Mouse (Mus musculus): ENCODE results near the gene Mettl6. TPM values are rescaled to one million over a fixed set of nuclear protein-coding genes. Genes with fewer than 3 reads are reported as not detected.
A peak's percentile ranks its signal among the peaks of the same experiment; 100 is the strongest.

Gene Mettl6
- polyA plus RNA-seq, 1 experiment from 2014 or later: 38.7 TPM

DNA sequence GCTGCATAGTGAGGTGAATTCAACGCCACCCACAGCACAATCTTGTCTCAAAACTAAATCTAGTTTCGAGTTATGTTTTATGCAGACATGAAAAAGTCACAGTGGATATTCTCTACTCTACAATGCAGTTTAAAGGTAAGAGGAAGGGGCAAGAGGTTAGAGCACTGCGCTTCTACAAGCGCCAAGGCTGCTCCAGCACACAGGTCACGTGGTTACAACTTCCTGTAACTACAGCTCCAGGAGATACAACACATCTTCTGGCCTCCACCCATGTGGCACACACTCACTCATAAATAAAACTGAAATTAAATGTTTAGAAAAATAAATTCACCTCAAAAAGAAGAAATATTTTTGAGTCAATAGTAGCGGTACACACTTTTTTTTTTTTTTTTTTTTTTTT is 54.1 kb downstream of the Mettl6 start:
- Histone ChIP-seq H3K27me3 (replicated peaks) (peaks cover 16% of the 10 kb centered on the region; the same call in 1 of the 2 replicates), H3K36me3 (no peaks in the 10 kb centered on the region), H3K9ac (no peak overlapping the region), H3K4me2 (no peak overlapping the region), H3K4me3 (no peak overlapping the region), H3K9me3 (no peaks in the 10 kb centered on the region), H3K4me1 (peaks cover 25% of the 10 kb centered on the region), H3K27ac (replicated peaks) (no peak overlapping the region)
- 78% methylated on average over 6 of the region's 6 CpGs for WGBS
- ATAC-seq (ENCODE audit: extremely low read depth, insufficient number of reproducible peaks, low FRiP score, low TSS enrichment): no peak

DNA sequence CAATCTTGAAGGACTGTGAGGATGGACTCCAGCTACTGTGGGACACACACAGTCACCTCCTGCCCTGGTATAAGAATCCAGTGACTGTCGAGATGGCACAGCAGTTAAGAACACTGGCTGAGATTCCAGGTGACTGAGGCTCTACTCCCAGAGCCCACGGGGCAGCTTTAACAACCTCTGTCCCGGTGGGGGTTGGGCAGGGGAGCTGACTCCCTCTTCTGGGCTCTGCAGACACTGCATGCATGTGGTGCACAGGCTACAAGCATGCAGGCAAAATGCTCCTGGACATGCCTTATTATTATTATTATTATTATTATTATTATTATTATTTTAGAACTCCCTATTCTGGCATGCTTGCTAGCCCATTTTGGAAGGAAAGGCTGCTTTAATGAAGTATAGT is 54.6 kb downstream of the Mettl6 start:
- ATAC-seq (ENCODE audit: extremely low read depth, insufficient number of reproducible peaks, low FRiP score, low TSS enrichment): no peak
- 27% methylated on average over 3 of the region's 3 CpGs for WGBS

DNA sequence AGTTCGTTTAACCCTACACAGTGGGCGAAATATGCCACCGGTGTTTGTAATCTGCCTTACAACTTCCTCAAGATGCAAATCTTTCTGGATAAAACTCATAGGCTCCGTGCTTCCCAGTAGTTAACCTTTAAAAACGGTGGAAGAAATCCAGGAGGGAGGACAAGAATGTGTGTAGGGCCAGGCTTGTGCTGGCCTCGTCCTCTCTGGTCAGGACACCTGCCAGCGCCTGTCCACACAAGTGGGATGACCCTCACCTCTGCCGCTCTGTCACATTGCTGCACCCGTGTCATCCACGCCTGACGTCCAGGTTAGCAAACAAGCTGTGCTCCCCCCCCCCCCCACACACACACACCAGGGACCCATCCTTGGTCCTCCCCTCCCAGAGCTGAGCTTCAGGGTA is 55.6 kb downstream of the Mettl6 start:
- H3K27me3 ChIP-seq (replicated peaks): peaks cover 16% of the 10 kb centered on the region; the same call in 1 of the 2 replicates
- H3K9ac ChIP-seq: no peak overlapping the region

More for the DNA sequence above, 54.6 kb downstream of the Mettl6 start:
- Histone ChIP-seq H3K4me3 (no peak overlapping the region), H3K4me2 (no peak overlapping the region), H3K27ac (replicated peaks) (no peak overlapping the region), H3K9ac (no peak overlapping the region), H3K27me3 (replicated peaks) (peaks cover 16% of the 10 kb centered on the region; the same call in 1 of the 2 replicates), H3K36me3 (no peaks in the 10 kb centered on the region), H3K4me1 (peaks cover 23% of the 10 kb centered on the region), H3K9me3 (no peaks in the 10 kb centered on the region)

DNA sequence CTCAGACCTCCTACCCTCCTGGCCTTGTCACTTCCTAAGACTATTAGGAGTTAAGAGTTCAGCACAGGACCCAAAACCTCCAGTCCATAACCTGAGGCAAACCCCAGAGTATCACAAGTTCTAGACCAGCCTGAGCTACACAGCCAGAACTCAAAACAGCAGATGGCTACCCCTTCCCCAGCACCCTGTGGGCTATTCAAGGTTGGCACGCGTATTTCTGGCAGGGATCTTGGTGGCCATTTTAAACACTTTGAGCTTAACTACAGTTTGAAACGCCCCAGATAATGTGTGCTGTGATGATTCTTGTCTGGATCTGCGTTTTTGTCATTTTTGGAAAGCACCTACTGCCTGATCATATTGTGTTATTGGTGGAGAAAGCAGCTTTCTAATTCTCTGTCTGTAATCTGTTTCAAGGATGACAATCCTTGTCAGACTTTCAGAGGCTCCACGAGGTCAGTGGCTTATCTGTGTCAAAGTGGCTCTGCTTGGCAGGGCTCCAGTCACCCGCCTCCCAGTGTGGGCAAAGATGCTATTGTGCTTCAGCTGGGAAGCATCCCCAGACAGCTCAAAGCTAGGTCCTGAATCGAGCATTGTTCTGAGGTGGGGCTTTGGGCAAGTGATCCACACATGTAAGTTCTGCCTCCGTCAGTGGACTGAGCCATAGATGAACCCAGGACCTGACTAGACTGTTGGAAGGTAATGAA is 56.9 kb downstream of the Mettl6 start:
- Histone ChIP-seq H3K4me3 (no peak overlapping the region), H3K4me1 (peaks cover 37% of the 10 kb centered on the region), H3K36me3 (no peaks in the 10 kb centered on the region), H3K27me3 (replicated peaks) (peaks cover 16% of the 10 kb centered on the region; the same call in 1 of the 2 replicates), H3K27ac (replicated peaks) (no peak overlapping the region), H3K9ac (no peak overlapping the region), H3K4me2 (no peak overlapping the region), H3K9me3 (no peaks in the 10 kb centered on the region)
- no peak for ATAC-seq (ENCODE audit: extremely low read depth, insufficient number of reproducible peaks, low FRiP score, low TSS enrichment)
- 49% methylated on average over 8 of the region's 8 CpGs for WGBS

More for the DNA sequence above, 55.6 kb downstream of the Mettl6 start:
- Histone ChIP-seq H3K27ac (replicated peaks) (no peak overlapping the region), H3K4me1 (peaks cover 27% of the 10 kb centered on the region), H3K4me2 (no peak overlapping the region), H3K4me3 (no peak overlapping the region), H3K36me3 (no peaks in the 10 kb centered on the region), H3K9me3 (no peaks in the 10 kb centered on the region)
- ATAC-seq (ENCODE audit: extremely low read depth, insufficient number of reproducible peaks, low FRiP score, low TSS enrichment): no peak
- 70% methylated on average over 11 of the region's 11 CpGs for WGBS

DNA sequence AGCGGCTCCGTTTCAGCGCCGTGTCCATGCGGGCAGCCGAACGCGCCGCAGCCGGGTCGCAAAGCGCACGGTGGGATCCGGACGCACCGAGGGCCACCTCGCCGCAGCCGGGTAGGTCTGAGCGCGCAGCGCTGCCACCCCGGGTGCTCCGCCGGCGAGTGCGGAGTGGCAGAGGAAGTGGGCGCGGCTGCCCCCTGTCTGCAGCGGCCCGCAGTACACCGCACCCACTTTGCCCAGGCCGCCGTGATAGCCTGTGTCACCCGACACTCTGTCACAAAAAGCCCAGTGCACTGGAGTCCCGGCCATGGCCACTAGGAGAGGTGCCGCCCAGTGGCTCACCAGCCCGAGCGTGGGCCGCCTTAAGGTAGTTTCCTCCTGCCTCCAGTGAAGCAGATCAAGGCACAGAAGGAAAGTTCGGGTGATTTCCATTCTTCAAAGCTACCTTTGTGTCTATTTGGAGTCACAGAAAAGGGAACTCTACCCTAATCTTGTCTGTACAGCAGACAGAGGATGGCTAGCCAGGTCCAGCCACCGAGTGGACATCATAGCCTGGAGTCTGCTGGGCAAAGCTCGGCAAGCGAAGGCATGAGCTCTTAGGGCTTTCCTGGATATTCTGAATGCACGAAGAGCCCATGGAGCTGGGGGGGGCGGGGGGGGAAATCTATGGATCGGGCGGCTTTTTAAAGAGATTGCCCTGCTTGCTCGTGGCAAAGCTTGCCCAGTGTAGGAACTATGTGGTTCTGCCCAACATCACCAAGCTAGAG is 58.7 kb downstream of the Mettl6 start, which contains the start of gene Sh3bp5:
Gene Sh3bp5, minus strand, starts transcription at position 149 of the 764 bp plus-strand sequence.
- Histone ChIP-seq H3K27me3 (replicated peaks) (peaks cover 16% of the 10 kb centered on the region; the same call in 1 of the 2 replicates), H3K4me3 (peak within 1 kb of the TSS; percentile 68), H3K27ac (replicated peaks) (peak within 1 kb of the TSS; percentile 55), H3K36me3 (no peaks in the 10 kb centered on the region; the same call in 1 of the 2 replicates), H3K4me1 (peaks cover 47% of the 10 kb centered on the region), H3K9ac (peak within 1 kb of the TSS; percentile 84), H3K4me2 (peak within 1 kb of the TSS; percentile 95), H3K9me3 (no peaks in the 10 kb centered on the region)
- 8% methylated on average over 49 of the region's 49 CpGs for WGBS
- ATAC-seq (ENCODE audit: extremely low read depth, insufficient number of reproducible peaks, low FRiP score, low TSS enrichment): peak; percentile 55

DNA sequence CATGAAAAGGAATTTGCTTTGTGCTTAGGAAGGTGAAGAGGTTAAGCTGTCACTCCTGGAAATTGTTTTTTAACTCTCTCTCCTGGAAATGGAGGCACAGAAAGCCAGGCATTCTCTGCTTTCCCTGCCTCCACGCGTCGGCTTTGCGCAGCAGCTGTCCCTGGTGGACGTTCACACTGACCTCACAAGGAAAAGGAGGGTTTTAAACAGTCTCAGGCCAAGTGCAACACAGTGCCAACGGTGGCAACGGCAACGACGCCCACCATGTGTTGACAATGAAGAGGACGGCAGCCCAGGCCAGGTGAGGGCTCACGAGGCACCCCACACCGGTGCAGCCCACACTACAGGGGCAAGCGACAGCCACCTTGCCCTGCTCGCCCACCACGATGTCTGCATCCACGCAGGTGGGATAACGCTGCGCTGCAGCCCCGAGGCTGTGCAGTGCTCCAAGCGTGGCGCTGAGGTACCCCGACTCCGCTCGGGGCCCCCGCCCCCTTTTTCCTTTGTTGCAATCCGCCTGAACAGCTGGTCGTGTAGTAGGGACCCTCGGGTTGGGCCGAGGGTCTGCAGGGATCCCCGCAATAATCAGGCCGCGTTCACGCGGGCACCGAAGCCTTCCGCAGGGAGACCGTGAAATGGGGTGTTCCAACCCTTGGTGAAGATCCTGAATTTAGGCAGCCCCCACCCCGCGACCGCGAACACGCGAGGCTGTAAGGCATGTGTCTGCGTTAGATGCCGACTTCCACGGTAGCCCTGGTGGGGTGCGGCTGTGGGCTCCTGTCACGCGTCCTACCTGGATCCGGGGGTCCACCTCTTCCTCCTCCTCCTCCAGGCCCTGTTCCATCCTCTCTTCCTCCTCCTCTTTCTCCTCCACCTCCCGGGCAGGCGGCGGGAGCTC is 59.6 kb downstream of the Mettl6 start:
- peaks cover 16% of the 10 kb centered on the region; the same call in 1 of the 2 replicates for H3K27me3 ChIP-seq (replicated peaks)
- peak overlapping the region; percentile 68 for H3K4me3 ChIP-seq
- H3K36me3 ChIP-seq: peaks cover 4% of the 10 kb centered on the region; the same call in 1 of the 2 replicates
- peak overlapping the region; percentile 84 for H3K9ac ChIP-seq
- 0 out of 2 replicates have a peak, but pooled peaks have one; percentile 10 for ATAC-seq (ENCODE audit: extremely low read depth, insufficient number of reproducible peaks, low FRiP score, low TSS enrichment)
- H3K27ac ChIP-seq (replicated peaks): peak overlapping the region; percentile 55
- no peaks in the 10 kb centered on the region for H3K9me3 ChIP-seq
- H3K4me2 ChIP-seq: peak overlapping the region; percentile 95
- 2% methylated on average over 53 of the region's 53 CpGs for WGBS
- peaks cover 50% of the 10 kb centered on the region for H3K4me1 ChIP-seq

DNA sequence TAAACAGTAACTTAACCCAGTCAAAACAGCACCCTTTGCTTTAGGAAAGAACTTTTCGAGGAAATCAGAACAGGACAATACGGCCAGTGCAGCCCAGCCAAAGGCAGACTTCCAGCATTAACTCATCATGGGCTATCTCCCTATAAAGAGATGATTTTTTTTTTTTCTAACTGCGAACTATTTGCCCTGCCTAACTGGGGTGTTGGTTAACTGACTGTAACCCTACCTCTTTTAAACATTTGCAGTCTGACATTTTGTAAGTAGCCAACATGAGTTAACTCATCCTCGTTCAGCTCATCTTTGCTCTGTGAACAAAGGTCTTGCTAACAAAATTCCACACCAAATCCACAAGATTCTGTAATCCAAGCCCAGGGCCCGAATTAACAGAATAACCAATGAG is 60.4 kb downstream of the Mettl6 start:
- Histone ChIP-seq H3K27ac (replicated peaks) (no peak overlapping the region), H3K4me1 (peaks cover 51% of the 10 kb centered on the region), H3K4me2 (peak overlapping the region; percentile 95), H3K27me3 (replicated peaks) (peaks cover 13% of the 10 kb centered on the region; the same call in 1 of the 2 replicates), H3K4me3 (peak overlapping the region; percentile 68), H3K9ac (0 out of 2 replicates have a peak overlapping the region, but pooled peaks have one; percentile 41), H3K9me3 (no peaks in the 10 kb centered on the region), H3K36me3 (peaks cover 4% of the 10 kb centered on the region; the same call in 1 of the 2 replicates)
- WGBS: 59% methylated on average over 5 of the region's 5 CpGs
- ATAC-seq (ENCODE audit: extremely low read depth, insufficient number of reproducible peaks, low FRiP score, low TSS enrichment): no peak

DNA sequence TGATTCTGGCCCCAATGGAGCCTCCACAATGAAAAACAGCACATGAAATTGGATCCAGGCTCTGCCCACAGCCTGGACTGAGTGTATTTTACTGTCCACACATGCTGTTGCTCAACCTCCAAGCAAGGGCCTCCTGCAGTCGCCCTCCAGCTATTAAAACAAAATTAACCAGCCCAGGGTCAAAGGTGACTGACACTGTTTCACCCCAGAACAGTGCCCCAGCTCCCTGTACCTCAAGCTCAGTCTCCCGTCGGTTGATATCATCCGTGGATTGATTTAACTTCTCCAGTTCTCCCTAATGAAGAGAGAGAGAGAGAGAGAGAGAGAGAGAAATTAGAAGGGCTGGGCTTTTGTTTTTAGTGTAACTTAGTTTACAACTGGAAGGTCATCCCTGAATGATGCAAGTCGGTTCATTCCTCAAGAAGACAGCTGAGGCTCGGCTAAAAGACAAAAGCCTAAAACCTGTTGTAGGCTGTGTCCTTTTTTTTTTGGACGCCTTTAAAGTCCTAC is 60.9 kb downstream of the Mettl6 start:
- 45% methylated on average over 7 of the region's 7 CpGs for WGBS
- H3K27me3 ChIP-seq (replicated peaks): peaks cover 11% of the 10 kb centered on the region; the same call in 1 of the 2 replicates
- H3K9me3 ChIP-seq: no peaks in the 10 kb centered on the region
- peak overlapping the region; percentile 68 for H3K4me3 ChIP-seq
- H3K4me2 ChIP-seq: peak overlapping the region; percentile 95
- H3K36me3 ChIP-seq: peaks cover 4% of the 10 kb centered on the region; the same call in 1 of the 2 replicates
- H3K9ac ChIP-seq: peak overlapping the region; percentile 41; the same call in 1 of the 2 replicates
- no peak for ATAC-seq (ENCODE audit: extremely low read depth, insufficient number of reproducible peaks, low FRiP score, low TSS enrichment)
- peak overlapping the region; percentile 44; the same call in 1 of the 2 replicates for H3K27ac ChIP-seq (replicated peaks)
- peaks cover 56% of the 10 kb centered on the region for H3K4me1 ChIP-seq

DNA sequence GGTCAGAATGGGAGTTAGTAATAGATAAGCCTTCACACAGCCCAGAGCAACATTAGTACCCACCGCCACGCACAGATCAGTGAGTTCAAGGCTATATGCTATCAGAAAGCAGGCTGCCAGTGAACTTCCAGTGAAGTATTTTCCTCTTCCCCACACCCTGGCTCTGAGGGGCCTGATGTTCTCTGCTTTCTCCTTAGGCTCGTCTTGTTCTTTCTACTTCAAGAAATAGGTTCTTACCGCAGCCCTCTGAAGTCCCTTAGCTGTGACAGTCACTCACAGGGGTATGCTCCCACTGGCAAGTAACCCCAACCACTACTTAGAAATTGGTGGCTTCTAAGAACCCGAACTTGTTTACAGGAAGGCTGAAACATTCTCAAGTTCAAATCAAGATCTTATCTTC is 61.7 kb downstream of the Mettl6 start:
- peak overlapping the region; percentile 44 for H3K27ac ChIP-seq (replicated peaks)
- H3K27me3 ChIP-seq (replicated peaks): peaks cover 11% of the 10 kb centered on the region; the same call in 1 of the 2 replicates
- H3K4me2 ChIP-seq: peak overlapping the region; percentile 95
- WGBS: 54% methylated on average over 5 of the region's 5 CpGs
- H3K9ac ChIP-seq: 0 out of 2 replicates have a peak overlapping the region, but pooled peaks have one; percentile 17
- H3K36me3 ChIP-seq: peaks cover 4% of the 10 kb centered on the region; the same call in 1 of the 2 replicates
- no peaks in the 10 kb centered on the region for H3K9me3 ChIP-seq
- H3K4me3 ChIP-seq: no peak overlapping the region
- peaks cover 59% of the 10 kb centered on the region for H3K4me1 ChIP-seq
- no peak for ATAC-seq (ENCODE audit: extremely low read depth, insufficient number of reproducible peaks, low FRiP score, low TSS enrichment)

DNA sequence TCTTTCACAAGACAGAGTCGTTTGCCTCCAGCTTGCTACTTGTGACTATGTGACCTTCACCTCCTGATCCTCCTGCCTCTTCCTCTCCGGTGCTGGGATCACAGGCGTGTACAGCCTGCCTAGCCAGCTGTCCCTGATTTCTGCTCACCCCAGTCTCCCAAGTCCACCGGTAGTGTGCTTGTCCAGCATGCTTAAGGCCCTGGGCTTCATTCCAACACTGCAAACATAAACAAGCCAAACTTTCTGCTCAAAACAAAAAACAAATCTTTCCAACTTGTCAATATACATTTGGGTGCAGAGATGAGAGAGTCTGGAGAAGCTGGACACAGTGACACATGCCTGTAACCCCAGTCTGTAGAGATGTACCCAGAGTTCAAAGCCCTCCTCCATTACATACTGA is 62.4 kb downstream of the Mettl6 start:
- H3K4me3 ChIP-seq: no peak overlapping the region; the same call in 1 of the 2 replicates
- H3K9ac ChIP-seq: peak overlapping the region; percentile 41; the same call in 1 of the 2 replicates
- peaks cover 4% of the 10 kb centered on the region; the same call in 1 of the 2 replicates for H3K36me3 ChIP-seq
- H3K4me1 ChIP-seq: peaks cover 61% of the 10 kb centered on the region
- H3K27ac ChIP-seq (replicated peaks): peak overlapping the region; percentile 49; the same call in 1 of the 2 replicates
- no peak for ATAC-seq (ENCODE audit: extremely low read depth, insufficient number of reproducible peaks, low FRiP score, low TSS enrichment)
- no peaks in the 10 kb centered on the region for H3K9me3 ChIP-seq
- peak overlapping the region; percentile 95 for H3K4me2 ChIP-seq
- WGBS: 49% methylated on average over 4 of the region's 4 CpGs
- peaks cover 10% of the 10 kb centered on the region; the same call in 1 of the 2 replicates for H3K27me3 ChIP-seq (replicated peaks)
